Mouse (Mus musculus): ENCODE results near the gene Rrn3.
"Not testable (repeated sequence)": the region's sequence is repeated elsewhere in the genome, so short reads cannot be mapped to it uniquely, and the experiment has no call there.

Gene Rrn3

DNA sequence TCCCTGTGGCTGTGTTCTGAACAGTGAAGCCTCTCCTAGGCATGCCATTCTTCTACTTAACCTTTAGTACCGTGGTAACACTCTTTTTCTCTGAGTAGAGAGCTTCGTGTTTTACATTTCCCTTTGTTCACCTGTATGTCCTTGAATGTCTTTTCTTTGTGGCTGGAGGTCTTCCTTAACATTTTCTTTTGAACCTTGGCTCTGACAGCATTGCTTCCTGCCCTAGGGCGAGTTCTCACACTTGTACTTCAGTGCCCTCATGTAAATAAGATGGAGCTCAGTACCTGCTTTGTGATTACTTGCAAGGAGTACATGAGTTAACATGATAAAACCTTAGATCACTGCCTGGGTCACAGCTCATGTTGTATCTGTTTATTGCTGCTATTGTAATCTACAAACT is 5.4 kb downstream of the Rrn3 start:
- DNase-seq (ENCODE audit: low read depth, low spot score), result no peak

GRCm38 (mm10) chr16:13793441-13793840 is 12.9 kb downstream of the Rrn3 start:
- not testable (repeated sequence) for DNase-seq (ENCODE audit: low read depth, low spot score)

- DNase-seq (ENCODE audit: low read depth, low spot score), result peak; percentile 77
Measured at GRCm38 (mm10) chr16:13796746-13797175, 16.3 kb downstream of the Rrn3 start.

DNA sequence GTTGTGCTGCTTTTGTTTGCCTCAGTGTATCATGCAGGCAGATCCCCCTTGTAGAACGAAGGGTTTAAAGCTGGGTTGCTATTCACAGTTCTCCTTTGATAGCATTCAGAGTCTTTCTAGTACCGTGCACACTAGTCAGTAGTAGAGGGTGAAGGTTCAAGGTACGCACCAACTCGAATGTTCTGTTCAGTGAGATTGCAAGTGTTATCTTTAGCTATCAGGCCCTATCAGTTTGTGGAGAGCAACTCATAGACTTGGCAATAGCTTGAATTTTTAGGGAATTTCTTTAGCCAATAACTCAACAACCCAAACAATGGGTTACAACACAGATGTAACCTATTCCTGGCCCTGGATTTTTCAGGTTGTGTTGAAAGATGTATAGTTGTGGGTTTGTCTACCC is 20.7 kb downstream of the Rrn3 start:
- DNase-seq (ENCODE audit: low read depth, low spot score), result no peak

DNA sequence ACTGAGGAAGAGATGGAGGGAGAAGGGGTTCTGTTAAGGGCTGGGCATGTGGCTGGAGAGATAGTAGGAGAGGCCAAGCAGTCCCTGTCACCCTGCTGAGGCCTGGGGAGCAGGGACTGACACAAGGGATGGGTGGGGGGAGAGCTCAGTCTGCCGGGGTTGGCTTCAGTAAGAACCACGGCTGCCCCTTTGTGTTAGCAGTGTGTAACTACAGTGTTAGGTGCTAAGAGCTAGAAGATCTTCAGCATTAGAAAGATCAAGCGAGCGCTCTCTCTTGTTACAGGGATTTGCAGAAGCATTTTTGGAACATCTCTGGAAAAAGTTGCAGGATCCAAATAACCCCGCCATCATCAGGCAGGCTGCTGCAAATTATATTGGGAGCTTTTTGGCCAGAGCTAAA is 24.2 kb downstream of the Rrn3 start:
- no peak for DNase-seq (ENCODE audit: low read depth, low spot score)

DNA sequence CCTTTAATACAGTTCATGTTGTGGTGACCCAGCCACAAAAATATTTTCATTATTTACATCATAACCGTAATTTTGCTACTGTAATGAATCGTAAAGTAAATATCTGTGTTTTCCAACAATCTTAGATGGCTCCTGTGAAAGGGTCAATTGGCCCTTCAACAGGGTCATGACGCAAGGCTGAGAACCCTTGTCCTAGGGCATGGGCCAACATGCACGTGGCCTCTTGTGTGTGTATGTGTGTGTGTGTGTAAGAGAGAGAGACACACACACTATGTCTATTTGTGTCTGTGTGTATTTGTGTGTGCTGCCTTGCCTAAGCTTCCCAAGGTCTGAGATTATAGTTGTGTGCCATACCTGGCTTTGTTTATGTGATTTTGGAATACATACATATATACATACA is 27.1 kb downstream of the Rrn3 start:
- no peak for DNase-seq (ENCODE audit: low read depth, low spot score)

DNA sequence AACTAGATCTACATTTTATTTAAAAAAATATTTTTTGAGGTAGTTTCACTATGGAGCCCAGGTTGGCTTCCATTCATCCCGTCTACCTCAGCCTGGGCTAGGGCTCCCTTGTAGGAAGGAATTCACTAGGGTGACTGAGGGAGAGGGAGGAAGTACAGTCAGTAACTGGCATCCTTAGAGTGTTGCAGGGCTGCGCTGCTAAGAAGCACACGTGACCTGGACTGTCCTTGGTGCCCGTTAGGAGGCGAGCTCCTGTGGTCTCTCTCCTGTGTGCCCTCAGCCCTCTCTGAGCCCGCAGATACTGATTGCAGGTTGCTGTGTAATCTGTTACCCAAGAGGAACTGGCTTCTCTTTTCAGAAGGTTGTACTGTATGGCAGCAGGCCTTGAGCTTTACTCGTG is 27.9 kb downstream of the Rrn3 start:
- DNase-seq (ENCODE audit: low read depth, low spot score), result no peak

DNA sequence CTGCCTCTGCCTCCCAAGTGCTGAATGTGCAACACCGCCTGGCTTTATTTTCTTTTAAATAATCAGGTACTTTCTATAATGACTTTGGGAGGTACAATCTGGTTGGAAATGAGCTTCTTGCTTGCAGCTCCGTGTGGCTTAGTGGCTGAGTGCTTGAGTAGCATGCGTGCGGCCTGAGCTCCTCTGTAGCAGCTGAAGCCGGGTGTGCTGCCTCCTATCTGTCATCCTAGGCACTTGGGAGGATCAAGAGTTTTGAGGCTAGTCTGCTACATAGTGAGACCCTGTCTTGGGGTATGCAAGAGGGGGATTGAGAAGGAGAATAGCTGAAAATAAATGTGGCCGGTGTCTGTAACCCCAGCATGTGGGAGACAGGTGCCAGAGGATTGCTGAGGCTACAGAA is 31.6 kb downstream of the Rrn3 start:
- no peak for DNase-seq (ENCODE audit: low read depth, low spot score)

GRCm38 (mm10) chr16:13813200-13813599 is 32.7 kb downstream of the Rrn3 start:
- DNase-seq (ENCODE audit: low read depth, low spot score), result no peak

DNA sequence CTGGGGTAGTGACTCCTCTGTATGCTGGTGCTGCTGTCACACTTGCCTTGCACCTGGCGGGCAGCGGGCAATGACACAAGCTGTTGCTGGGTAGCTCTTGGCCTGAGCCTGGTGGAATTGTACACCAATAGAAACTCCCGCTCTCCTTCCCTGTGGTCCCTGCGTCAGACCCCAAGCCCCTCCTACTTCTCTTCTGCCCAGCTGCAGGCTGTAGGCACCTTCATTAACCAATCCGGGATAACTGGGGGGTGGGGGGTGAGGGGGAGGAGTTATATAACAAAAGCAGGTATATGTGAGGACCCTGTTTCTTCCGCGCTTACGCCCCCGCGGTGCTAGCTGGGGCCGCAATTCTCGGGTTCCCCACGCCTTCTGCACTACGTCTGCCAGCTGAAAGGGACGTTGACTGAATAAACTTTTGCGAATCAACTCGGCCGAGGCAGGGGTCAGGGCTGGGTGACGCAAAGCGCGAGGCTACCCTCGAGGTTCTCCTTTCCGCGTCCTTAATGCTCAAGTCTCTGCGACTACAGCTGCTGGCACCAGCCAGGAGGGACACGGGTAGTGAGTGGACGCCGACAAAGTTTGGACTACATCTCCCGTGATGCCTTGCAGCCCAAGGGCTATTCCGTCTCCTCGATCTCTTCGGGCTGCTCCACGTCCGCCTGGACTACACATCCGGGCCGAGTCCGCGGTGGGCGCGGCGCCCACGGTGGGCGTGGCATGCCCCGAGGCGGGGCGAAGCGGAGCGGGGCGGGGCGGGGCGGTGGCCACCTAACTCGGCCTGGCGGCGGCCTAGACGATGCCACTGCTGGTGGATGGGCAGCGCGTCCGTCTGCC is 38.3 kb downstream of the Rrn3 start, which contains the start of gene Ntan1:
Gene Ntan1 (plus strand): TSS at position 286 of the 834 bp plus-strand sequence.
- peak; percentile 96 for DNase-seq (ENCODE audit: low read depth, low spot score)

DNA sequence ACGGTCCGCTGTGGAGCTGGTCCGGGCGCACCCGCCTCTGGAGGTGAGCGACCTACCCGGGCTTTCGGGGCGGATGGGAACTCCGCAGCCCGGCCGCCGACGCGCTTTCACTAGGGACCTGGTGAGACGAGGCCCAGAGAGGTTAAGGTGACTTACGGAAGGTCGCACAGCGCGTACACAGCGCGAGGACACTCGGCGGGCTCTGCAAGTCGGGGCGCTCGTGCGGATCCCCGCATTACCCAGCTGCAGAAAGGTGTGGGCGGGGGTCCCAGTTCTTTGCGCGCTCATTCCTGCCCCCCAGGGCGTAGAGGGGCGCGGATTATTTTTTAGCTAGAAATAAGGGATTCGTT is 38.9 kb downstream of the Rrn3 start:
- no peak for DNase-seq (ENCODE audit: low read depth, low spot score)

DNA sequence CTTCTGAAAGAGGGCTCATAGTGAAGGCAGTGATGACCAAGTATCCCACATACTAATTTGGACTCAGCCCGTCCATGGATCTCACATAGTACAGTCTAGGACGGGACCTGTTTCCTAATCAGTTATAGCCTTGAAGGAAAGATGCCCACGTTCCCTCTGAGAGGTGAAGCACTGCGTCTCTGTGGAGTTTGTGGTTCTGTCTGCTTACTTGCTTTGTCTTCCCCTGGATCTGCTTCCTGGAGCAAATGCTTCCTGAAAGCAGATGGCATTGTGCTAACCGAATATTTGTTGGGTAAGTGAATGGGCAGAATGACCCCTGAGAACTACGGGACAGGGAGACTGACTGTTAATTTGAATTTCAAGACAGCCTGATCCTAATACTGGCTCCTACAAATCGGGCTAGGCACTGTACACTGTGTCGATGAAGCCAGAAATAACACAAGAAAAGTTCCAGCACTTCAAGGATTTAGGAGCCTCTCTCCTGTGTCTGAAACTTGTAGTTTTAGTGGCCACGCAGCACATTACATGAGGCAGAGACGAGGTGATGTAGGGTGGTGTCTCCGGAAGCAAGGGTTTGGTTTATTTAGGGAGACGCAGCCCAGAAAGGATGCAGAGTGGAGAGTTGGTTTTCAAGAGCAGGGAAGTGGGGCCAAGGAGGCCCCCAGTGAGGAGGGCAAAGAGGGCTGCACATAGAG is 39.4 kb downstream of the Rrn3 start:
- peak; percentile 17 for DNase-seq (ENCODE audit: low read depth, low spot score)

GRCm38 (mm10) chr16:13820771-13821170 is 40.3 kb downstream of the Rrn3 start:
- no peak for DNase-seq (ENCODE audit: low read depth, low spot score)

GRCm38 (mm10) chr16:13825781-13826490 is 45.4 kb downstream of the Rrn3 start:
- no peak for DNase-seq (ENCODE audit: low read depth, low spot score)

DNA sequence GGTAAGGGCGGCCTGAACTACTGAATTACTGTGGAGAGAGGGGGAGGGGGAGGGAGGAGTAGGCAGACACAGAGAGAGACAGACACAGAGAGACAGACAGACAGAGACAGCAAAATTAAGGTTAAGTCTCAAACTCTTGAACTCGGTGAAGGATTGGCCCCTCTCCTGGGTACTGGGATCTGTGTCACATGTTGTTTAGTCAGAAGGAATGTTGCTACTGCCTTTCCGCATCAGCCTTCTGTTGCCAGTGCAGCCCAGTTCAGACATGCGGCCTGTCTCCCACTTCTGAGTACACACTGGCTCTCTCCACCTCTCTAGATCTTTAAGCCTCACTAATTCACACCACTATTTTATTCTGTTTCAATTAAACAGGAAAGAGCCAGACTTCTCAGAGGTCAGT is 46.0 kb downstream of the Rrn3 start:
- DNase-seq (ENCODE audit: low read depth, low spot score), result no peak

- no peak for DNase-seq (ENCODE audit: low read depth, low spot score)
Measured at GRCm38 (mm10) chr16:13830444-13830843, 49.9 kb downstream of the Rrn3 start.

DNA sequence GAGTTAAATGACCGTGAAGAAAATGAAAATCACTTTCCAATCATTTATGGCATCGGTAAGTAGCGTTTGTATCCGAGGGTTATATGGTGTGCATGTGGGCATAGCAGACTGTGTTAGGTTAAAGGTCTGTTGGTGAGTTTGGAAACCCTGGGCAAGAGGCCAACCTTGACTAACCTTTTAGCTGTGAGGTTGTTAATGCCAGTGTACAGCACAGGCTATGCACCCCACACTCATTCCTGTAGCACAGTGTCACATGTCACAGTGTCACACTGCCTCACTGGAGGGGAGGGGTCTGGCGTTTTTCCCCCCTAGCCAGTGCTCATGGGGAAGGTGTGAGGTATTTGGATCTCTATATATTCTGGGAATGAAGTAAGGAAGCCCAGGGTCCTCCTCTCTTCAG is 51.1 kb downstream of the Rrn3 start:
- no peak for DNase-seq (ENCODE audit: low read depth, low spot score)

- no peak for DNase-seq (ENCODE audit: low read depth, low spot score)
Measured at GRCm38 (mm10) chr16:13834382-13834781, 53.9 kb downstream of the Rrn3 start.

- no peak for DNase-seq (ENCODE audit: low read depth, low spot score)
Measured at GRCm38 (mm10) chr16:13840056-13840455, 59.5 kb downstream of the Rrn3 start.

GRCm38 (mm10) chr16:13840956-13841355 is 60.4 kb downstream of the Rrn3 start:
- no peak for DNase-seq (ENCODE audit: low read depth, low spot score)

GRCm38 (mm10) chr16:13845031-13845430 is 64.5 kb downstream of the Rrn3 start:
- DNase-seq (ENCODE audit: low read depth, low spot score), result peak; percentile 26

DNA sequence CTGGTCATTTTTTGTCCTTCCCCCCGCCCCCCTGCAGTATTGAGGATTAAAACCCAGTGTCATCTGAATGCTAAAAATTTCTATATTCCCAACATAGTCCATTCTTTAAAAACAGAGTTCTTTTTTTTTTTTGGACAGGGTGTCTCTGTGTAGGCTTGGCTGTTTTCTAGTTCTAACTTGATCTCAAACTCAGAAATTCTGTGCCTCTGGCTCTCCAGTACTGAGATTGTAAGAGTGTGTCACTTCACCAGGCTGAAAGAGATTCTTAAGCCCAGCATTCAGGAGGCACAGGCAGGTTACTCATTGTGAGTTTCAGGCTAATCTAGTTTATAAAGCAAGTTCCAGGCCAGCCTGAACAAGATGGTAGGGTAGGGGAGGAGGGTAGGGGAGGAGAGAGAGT is 66.2 kb downstream of the Rrn3 start:
- DNase-seq (ENCODE audit: low read depth, low spot score), result no peak

Data from CD4-positive helper T cell, adult 2 months (primary cell).